Mouse (Mus musculus) midbrain, embryonic 12.5 days (tissue): ENCODE data around the gene Cadm4. TPM values are rescaled to one million over a fixed set of nuclear protein-coding genes. Genes with fewer than 3 reads are reported as not detected.
"Not testable (repeated sequence)": the region's sequence is repeated elsewhere in the genome, so short reads cannot be mapped to it uniquely, and the experiment has no call there.

Experiments
- ATAC-seq: fragments of 200-750 bp; cut with Nextera tagmentation; 2 replicates; pipeline ENCODE4 v1.8.0; 2017; ENCODE audit warnings: low read depth, moderate TSS enrichment, moderate library complexity; ENCODE audit not compliant: low FRiP score
- H3K27ac ChIP-seq: fragments of 300-500 bp; sonication (generic); replicated peaks from 2 replicates; pipeline ENCODE4 v1.5.1; 2016; ENCODE audit warnings: mild to moderate bottlenecking
- H3K27me3 ChIP-seq: fragments of 300-500 bp; sonication (generic); 2 replicates; pipeline ENCODE4 v1.6.1; 2016; ENCODE audit warnings: mild to moderate bottlenecking
- H3K36me3 ChIP-seq: fragments of 300-500 bp; sonication (generic); 2 replicates; pipeline ENCODE4 v1.6.1; 2016
- H3K4me1 ChIP-seq: fragments of 300-500 bp; sonication (generic); 2 replicates; pipeline ENCODE4 v1.6.1; 2016
- H3K4me2 ChIP-seq: fragments of 300-500 bp; sonication (generic); replicated peaks from 2 replicates; pipeline ENCODE4 v1.6.1; 2016; ENCODE audit warnings: mild to moderate bottlenecking, moderate library complexity
- H3K4me3 ChIP-seq: fragments of 300-500 bp; sonication (generic); 2 replicates; pipeline ENCODE4 v1.5.1; 2016; ENCODE audit warnings: mild to moderate bottlenecking
- H3K9ac ChIP-seq: fragments of 300-500 bp; sonication (generic); replicated peaks from 2 replicates; pipeline ENCODE4 v1.6.1; 2016; ENCODE audit warnings: mild to moderate bottlenecking, moderate library complexity
- H3K9me3 ChIP-seq: fragments of 300-500 bp; sonication (generic); 2 replicates; pipeline ENCODE4 v1.6.1; 2016; ENCODE audit warnings: mild to moderate bottlenecking
- WGBS: fragments of 180-500 bp; shearing (Covaris S2); methylation state at CpG from one replicate; pipeline ENCODE4 v1.1.7; 2016; 5-methylcytosine and 5-hydroxymethylcytosine counted together
- polyA plus RNA-seq: library from polyadenylated mRNA; unstranded; fragments of >200 nt; fragmentation: Nextera tagmentation; extraction: Ambion mirVana; gene quantifications from 2 replicates; pipeline ENCODE4 v1.2.1, GENCODE M21; 2016

Cadm4 gene
- polyA plus RNA-seq, 1 experiment from 2014 or later, result 43.6 TPM

DNA sequence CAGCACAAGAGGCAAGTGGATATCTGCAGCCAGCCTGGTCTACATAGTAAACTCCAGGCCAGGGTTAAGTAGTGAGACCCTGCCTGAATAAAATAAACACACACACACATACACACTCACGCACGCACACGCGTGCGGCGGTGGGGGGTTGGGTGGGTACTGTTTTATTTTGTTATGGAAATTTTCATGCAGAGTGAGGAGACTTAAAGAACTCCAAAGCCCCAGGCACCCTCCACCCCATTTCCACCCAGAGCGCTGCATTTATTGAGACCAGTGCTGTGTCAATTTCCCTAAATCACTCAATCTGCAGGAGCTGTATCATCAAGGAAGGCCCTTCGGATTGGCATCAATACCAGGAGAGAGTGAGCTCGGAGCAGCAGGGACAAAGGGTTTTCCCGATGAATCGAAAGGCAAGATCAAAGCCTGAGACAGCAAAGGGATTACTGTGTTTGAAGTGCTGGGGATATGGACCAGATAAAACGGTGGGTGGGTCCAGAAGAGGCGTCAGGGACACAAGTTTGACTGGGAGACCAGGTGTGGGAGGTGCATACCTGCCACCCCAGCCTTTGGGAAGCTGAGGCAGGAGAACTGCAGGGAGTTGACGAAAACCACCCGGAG, 23.7 kb downstream of the Cadm4 start:
- Histone ChIP-seq H3K4me3 (peak overlapping the region; percentile 61), H3K4me1 (peaks cover 44% of the 10 kb centered on the region), H3K9ac (peak overlapping the region; percentile 84), H3K4me2 (peak overlapping the region; percentile 84), H3K36me3 (peaks cover 33% of the 10 kb centered on the region), H3K9me3 (peaks cover 1% of the 10 kb centered on the region; the same call in 1 of the 2 replicates), H3K27me3 (peaks cover 13% of the 10 kb centered on the region; the same call in 1 of the 2 replicates), H3K27ac (peak overlapping the region; percentile 100)
- no peak for ATAC-seq
- WGBS, result 12% methylated on average over 15 of the region's 15 CpGs

GRCm38 (mm10) chr7:24506065-24506459, 24.2 kb downstream of the Cadm4 start:
- Histone ChIP-seq H3K4me1 (peaks cover 44% of the 10 kb centered on the region), H3K4me2 (peak overlapping the region; percentile 84), H3K9me3 (no peaks in the 10 kb centered on the region), H3K27ac (peak overlapping the region; percentile 100), H3K9ac (peak overlapping the region; percentile 84), H3K4me3 (peak overlapping the region; percentile 61), H3K36me3 (peaks cover 33% of the 10 kb centered on the region), H3K27me3 (0 out of 2 replicates have a peak, but pooled peaks cover 9% of the 10 kb centered on the region)
- WGBS, result 11% methylated on average over 3 of the region's 3 CpGs
- ATAC-seq, result no peak

DNA sequence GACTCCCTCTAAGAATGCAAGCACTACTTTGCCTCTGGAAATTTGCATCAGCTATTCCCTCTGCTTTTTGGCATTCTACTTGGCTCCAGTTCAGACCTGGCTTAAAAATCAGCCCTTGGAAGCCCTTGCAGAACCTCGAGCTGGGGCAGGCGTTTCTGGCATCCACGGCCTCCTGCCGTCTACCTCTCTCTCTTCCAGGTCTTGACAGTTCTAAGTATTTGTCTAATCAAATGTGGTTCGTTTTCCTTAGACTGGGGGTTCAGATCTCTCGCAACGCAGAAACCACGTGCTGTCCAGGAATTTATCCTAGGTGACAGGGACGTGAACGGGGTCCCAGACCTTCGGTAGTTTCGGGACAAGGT, 24.6 kb downstream of the Cadm4 start:
- peak; percentile 2; the same call in 1 of the 2 replicates for ATAC-seq
- Histone ChIP-seq H3K36me3 (peaks cover 33% of the 10 kb centered on the region), H3K9ac (peak overlapping the region; percentile 84), H3K4me2 (peak overlapping the region; percentile 84), H3K4me3 (peak overlapping the region; percentile 61), H3K27ac (peak overlapping the region; percentile 100), H3K9me3 (no peaks in the 10 kb centered on the region), H3K4me1 (peaks cover 44% of the 10 kb centered on the region), H3K27me3 (0 out of 2 replicates have a peak, but pooled peaks cover 9% of the 10 kb centered on the region)
- WGBS, result under 1% methylated on average over 12 of the region's 12 CpGs

DNA sequence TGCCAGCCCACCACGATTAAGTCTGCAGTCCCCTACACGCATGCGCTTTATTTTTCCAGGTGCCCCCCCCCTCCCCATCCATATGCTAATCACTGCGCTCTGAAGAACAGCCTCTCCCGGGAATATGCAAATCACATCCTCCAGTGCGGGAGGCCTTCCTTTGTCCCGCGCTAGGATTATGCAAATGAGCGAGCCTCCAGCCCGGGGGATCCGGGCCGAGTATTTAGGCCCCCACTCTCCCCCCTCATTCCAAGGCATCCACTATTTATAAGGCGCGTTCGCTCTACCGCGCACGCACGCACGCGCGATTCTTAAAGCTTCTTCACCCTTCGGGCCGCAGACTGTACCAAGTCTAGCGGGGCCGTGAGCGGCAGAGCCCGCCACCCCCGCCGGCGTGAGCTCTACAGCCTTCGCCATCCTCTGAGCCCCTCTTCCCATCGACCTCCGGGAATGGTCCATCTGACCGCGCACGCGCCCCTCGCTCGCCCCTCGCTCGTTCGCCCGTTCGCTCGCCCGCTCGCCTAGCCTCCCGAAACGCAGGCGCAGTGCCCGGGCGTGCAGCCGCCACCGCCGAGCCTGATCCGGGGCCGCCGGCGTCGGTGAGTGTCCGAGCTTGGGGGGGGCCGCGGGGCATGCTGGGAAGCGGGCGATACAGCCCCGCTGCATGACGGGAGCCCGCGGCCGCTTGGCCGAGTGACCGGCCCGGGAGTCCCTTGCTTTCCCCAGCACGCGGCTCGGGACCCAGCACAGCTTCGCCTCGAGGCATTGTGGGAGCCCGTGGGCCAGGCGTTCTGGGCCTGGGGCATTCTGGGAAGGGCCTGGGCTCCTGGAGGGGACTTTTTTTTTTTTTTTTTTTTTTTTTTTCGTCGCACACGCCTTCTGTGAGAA, 25.3 kb downstream of the Cadm4 start, which contains the start of gene Zfp428:
Gene Zfp428 (plus strand): TSS at position 169 of the 888 bp plus-strand sequence.
- under 1% methylated on average over 83 of the region's 84 CpGs for WGBS
- peak; percentile 90 for ATAC-seq

DNA sequence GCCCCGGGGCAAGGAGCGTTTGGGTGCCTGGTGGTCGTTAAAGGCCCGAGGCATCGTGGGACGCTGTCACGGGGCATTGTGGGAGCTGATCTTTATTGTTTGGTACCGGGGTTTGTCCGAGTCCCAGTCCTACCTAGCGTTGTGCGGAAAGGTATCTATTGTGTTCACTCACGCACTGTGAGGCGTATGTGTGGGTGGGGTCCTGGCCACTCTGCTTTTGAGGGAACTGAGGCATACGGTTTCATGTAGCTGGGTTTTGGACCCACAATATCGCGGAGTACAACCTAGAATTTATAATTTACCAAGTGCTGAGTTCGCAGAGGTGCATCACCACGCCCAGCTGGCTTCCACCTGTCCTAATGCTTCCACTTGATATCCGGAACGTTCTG, 25.9 kb downstream of the Cadm4 start:
- Histone ChIP-seq H3K27me3 (0 out of 2 replicates have a peak, but pooled peaks cover 3% of the 10 kb centered on the region), H3K9ac (peak overlapping the region; percentile 84), H3K27ac (peak overlapping the region; percentile 100), H3K36me3 (peaks cover 33% of the 10 kb centered on the region), H3K4me2 (peak overlapping the region; percentile 84), H3K4me1 (peaks cover 44% of the 10 kb centered on the region), H3K9me3 (no peaks in the 10 kb centered on the region), H3K4me3 (peak overlapping the region; percentile 61)
- 2% methylated on average over 20 of the region's 20 CpGs for WGBS
- peak; percentile 8 for ATAC-seq

More for the DNA sequence above, 25.3 kb downstream of the Cadm4 start, which contains the start of gene Zfp428:
- H3K9me3 ChIP-seq, result no peaks in the 10 kb centered on the region
- peaks cover 33% of the 10 kb centered on the region for H3K36me3 ChIP-seq
- peaks cover 44% of the 10 kb centered on the region for H3K4me1 ChIP-seq
- peak within 1 kb of the TSS; percentile 84 for H3K9ac ChIP-seq
- peak within 1 kb of the TSS; percentile 61 for H3K4me3 ChIP-seq
- peak within 1 kb of the TSS; percentile 84 for H3K4me2 ChIP-seq
- H3K27me3 ChIP-seq, result 0 out of 2 replicates have a peak, but pooled peaks cover 8% of the 10 kb centered on the region
- H3K27ac ChIP-seq, result peak within 1 kb of the TSS; percentile 100

DNA sequence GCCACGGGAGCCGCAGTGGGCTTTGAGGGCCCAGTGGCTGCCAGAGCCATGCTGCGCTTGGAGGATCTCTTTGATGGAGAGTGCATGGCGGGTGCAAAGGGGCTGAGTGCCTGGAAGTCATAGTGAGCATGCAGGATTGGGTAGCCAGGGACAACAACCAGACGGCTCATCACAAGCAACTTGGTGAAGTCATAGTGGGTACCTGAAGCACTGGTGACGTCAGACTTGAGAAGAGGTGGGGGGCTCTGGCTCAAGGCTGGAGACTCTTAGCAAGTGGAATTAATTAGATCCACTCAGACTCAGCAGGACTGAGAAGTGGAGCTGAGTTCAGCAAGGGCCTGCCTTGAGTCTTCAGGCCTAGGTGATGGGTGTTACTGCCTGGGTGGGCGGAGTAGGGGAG, 30.5 kb downstream of the Cadm4 start, which contains the start of gene AC161166.1:
Gene AC161166.1 (minus strand): TSS at position 101 of the 400 bp plus-strand sequence.
- H3K9ac ChIP-seq, result no peak within 1 kb of the TSS; the same call in 1 of the 2 replicates
- WGBS, result 87% methylated on average over 7 of the region's 7 CpGs
- H3K36me3 ChIP-seq, result peaks cover 64% of the 10 kb centered on the region
- H3K4me1 ChIP-seq, result peaks cover 13% of the 10 kb centered on the region
- H3K9me3 ChIP-seq, result no peaks in the 10 kb centered on the region
- ATAC-seq, result no peak
- H3K4me2 ChIP-seq, result no peak within 1 kb of the TSS; the same call in 1 of the 2 replicates
- no peak within 1 kb of the TSS for H3K4me3 ChIP-seq
- no peaks in the 10 kb centered on the region for H3K27me3 ChIP-seq
- no peak within 1 kb of the TSS for H3K27ac ChIP-seq

- ATAC-seq, result not testable (repeated sequence)
- 65% methylated on average over 8 of the region's 8 CpGs for WGBS
Measured at GRCm38 (mm10) chr7:24516319-24516718, 34.5 kb downstream of the Cadm4 start.

GRCm38 (mm10) chr7:24517077-24517476, 35.3 kb downstream of the Cadm4 start:
- H3K4me3 ChIP-seq, result no peak overlapping the region
- ATAC-seq, result no peak
- no peaks in the 10 kb centered on the region for H3K27me3 ChIP-seq
- 28% methylated on average over 5 of the region's 5 CpGs for WGBS
- H3K9ac ChIP-seq, result no peak overlapping the region
- no peaks in the 10 kb centered on the region for H3K9me3 ChIP-seq
- H3K4me1 ChIP-seq, result 0 out of 2 replicates have a peak, but pooled peaks cover 2% of the 10 kb centered on the region
- no peak overlapping the region for H3K4me2 ChIP-seq
- peaks cover 65% of the 10 kb centered on the region for H3K36me3 ChIP-seq
- 0 out of 2 replicates have a peak overlapping the region, but pooled peaks have one; percentile 10 for H3K27ac ChIP-seq

More at GRCm38 (mm10) chr7:24516319-24516718, 34.5 kb downstream of the Cadm4 start:
- not testable (repeated sequence) for H3K4me3 ChIP-seq, H3K4me1 ChIP-seq, H3K9me3 ChIP-seq, H3K27ac ChIP-seq, H3K9ac ChIP-seq, H3K27me3 ChIP-seq, H3K4me2 ChIP-seq
- peaks cover 72% of the 10 kb centered on the region for H3K36me3 ChIP-seq

GRCm38 (mm10) chr7:24517654-24518053, 35.8 kb downstream of the Cadm4 start:
- Histone ChIP-seq H3K4me3 (no peak overlapping the region), H3K4me2 (no peak overlapping the region), H3K9ac (no peak overlapping the region), H3K9me3 (no peaks in the 10 kb centered on the region), H3K36me3 (peaks cover 59% of the 10 kb centered on the region), H3K27ac (0 out of 2 replicates have a peak overlapping the region, but pooled peaks have one; percentile 1), H3K27me3 (no peaks in the 10 kb centered on the region), H3K4me1 (0 out of 2 replicates have a peak, but pooled peaks cover 2% of the 10 kb centered on the region)
- WGBS, result 66% methylated on average over 6 of the region's 6 CpGs
- no peak for ATAC-seq

DNA sequence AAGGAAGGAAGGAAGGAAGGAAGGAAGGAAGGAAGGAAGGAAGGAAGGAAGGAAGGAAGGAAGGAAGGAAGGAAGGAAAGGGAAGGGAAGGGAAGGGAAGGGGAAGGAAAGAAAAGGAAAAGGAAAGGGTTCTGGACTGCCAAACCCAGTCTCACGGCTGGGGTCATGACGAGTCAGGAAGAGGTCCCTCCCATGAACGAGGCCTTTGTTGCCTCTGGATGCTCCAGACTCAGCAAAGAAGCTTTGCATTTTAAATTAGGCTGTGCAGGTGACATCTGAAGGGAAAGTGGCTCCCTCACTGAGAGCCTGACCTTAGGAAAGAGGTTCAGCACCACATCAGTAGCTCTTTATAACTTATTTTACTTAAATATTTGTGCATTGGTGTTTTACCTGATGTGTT, 37.3 kb downstream of the Cadm4 start:
- H3K27me3 ChIP-seq, result no peaks in the 10 kb centered on the region
- no peak overlapping the region for H3K27ac ChIP-seq
- 0 out of 2 replicates have a peak, but pooled peaks cover 2% of the 10 kb centered on the region for H3K4me1 ChIP-seq
- no peak for ATAC-seq
- no peak overlapping the region for H3K4me2 ChIP-seq
- no peaks in the 10 kb centered on the region for H3K9me3 ChIP-seq
- 4% methylated on average over 3 of the region's 3 CpGs for WGBS
- H3K4me3 ChIP-seq, result no peak overlapping the region
- H3K9ac ChIP-seq, result no peak overlapping the region
- peaks cover 49% of the 10 kb centered on the region for H3K36me3 ChIP-seq

DNA sequence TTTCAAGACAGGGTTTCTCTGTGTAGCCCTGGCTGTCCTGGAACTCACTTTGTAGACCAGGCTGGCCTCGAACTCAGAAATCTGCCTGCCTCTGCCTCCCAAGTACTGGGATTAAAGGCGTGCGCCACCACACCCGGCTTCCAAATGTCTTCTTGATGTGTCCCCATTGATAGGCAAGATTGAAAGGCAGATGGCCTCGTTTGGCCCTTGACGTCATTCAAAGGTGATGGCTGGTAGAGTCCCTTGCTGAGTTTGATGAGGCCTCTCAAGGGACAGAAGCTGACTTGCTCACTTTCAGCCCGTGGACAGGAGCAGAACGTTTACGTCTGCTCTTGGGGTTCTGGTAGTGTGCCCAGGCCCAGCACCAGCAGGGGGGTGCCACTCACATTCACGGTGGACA, 38.2 kb downstream of the Cadm4 start:
- H3K27me3 ChIP-seq, H3K9me3 ChIP-seq, H3K9ac ChIP-seq, H3K4me2 ChIP-seq, H3K27ac ChIP-seq, H3K4me1 ChIP-seq, H3K4me3 ChIP-seq, ATAC-seq: not testable (repeated sequence)
- peaks cover 40% of the 10 kb centered on the region for H3K36me3 ChIP-seq
- 90% methylated on average over 10 of the region's 10 CpGs for WGBS
